Mouse (Mus musculus): ENCODE results near the gene Foxm1. TPM values are rescaled to one million over a fixed set of nuclear protein-coding genes. Genes with fewer than 3 reads are reported as not detected.

The Foxm1 gene
- total RNA-seq (2015; ENCODE audit: low replicate concordance), result 17.7 and 25.9 TPM in 2 replicates
- 14.1 and 29.7 TPM in 2 replicates for total RNA-seq (2017; ENCODE audit: low replicate concordance)

GRCm38 (mm10) chr6:128362381-128363006, at the start of gene Foxm1, which contains the start of gene Rhno1:
Gene Foxm1, plus strand, starts transcription at chr6:128362967.
Gene Rhno1, minus strand, starts transcription at chr6:128362911.
- peak; percentile 81 for ATAC-seq (replicated peaks; ENCODE audit: low FRiP score, poor library complexity, severe bottlenecking)

GRCm38 (mm10) chr6:128314796-128315195, 48.0 kb upstream of the Foxm1 start:
- ATAC-seq (replicated peaks; ENCODE audit: low FRiP score, poor library complexity, severe bottlenecking), result no peak

- no peak for ATAC-seq (replicated peaks; ENCODE audit: low FRiP score, poor library complexity, severe bottlenecking)
Measured at GRCm38 (mm10) chr6:128315597-128315996, 47.2 kb upstream of the Foxm1 start.

GRCm38 (mm10) chr6:128318317-128318716, 44.5 kb upstream of the Foxm1 start:
- no peak; the same call in 1 of the 2 replicates for ATAC-seq (replicated peaks; ENCODE audit: low FRiP score, poor library complexity, severe bottlenecking)

- ATAC-seq (replicated peaks; ENCODE audit: low FRiP score, poor library complexity, severe bottlenecking), result no peak
Measured at GRCm38 (mm10) chr6:128334397-128335124, 28.2 kb upstream of the Foxm1 start.

GRCm38 (mm10) chr6:128337467-128337866, 25.3 kb upstream of the Foxm1 start:
- no peak for ATAC-seq (replicated peaks; ENCODE audit: low FRiP score, poor library complexity, severe bottlenecking)

- ATAC-seq (replicated peaks; ENCODE audit: low FRiP score, poor library complexity, severe bottlenecking), result no peak
Measured at GRCm38 (mm10) chr6:128338876-128339275, 23.9 kb upstream of the Foxm1 start.

- ATAC-seq (replicated peaks; ENCODE audit: low FRiP score, poor library complexity, severe bottlenecking), result no peak
Measured at GRCm38 (mm10) chr6:128341956-128342723, 20.6 kb upstream of the Foxm1 start.

- no peak for ATAC-seq (replicated peaks; ENCODE audit: low FRiP score, poor library complexity, severe bottlenecking)
Measured at GRCm38 (mm10) chr6:128345623-128346022, 17.1 kb upstream of the Foxm1 start.

GRCm38 (mm10) chr6:128346782-128347181, 16.0 kb upstream of the Foxm1 start:
- ATAC-seq (replicated peaks; ENCODE audit: low FRiP score, poor library complexity, severe bottlenecking), result no peak

GRCm38 (mm10) chr6:128349711-128350110, 13.1 kb upstream of the Foxm1 start:
- ATAC-seq (replicated peaks; ENCODE audit: low FRiP score, poor library complexity, severe bottlenecking), result no peak

- no peak for ATAC-seq (replicated peaks; ENCODE audit: low FRiP score, poor library complexity, severe bottlenecking)
Measured at GRCm38 (mm10) chr6:128354140-128354539, 8.6 kb upstream of the Foxm1 start.

GRCm38 (mm10) chr6:128355201-128355681, 7.5 kb upstream of the Foxm1 start:
- no peak for ATAC-seq (replicated peaks; ENCODE audit: low FRiP score, poor library complexity, severe bottlenecking)

GRCm38 (mm10) chr6:128355726-128356416, 6.9 kb upstream of the Foxm1 start, which contains the start of gene Tulp3:
Gene Tulp3, minus strand, starts transcription at chr6:128355851.
- ATAC-seq (replicated peaks; ENCODE audit: low FRiP score, poor library complexity, severe bottlenecking), result peak; percentile 99

GRCm38 (mm10) chr6:128358999-128359398, 3.8 kb upstream of the Foxm1 start:
- no peak for ATAC-seq (replicated peaks; ENCODE audit: low FRiP score, poor library complexity, severe bottlenecking)

- peak; percentile 31; the same call in 1 of the 2 replicates for ATAC-seq (replicated peaks; ENCODE audit: low FRiP score, poor library complexity, severe bottlenecking)
Measured at GRCm38 (mm10) chr6:128361901-128362300, 866 bp upstream of the Foxm1 start.

- ATAC-seq (replicated peaks; ENCODE audit: low FRiP score, poor library complexity, severe bottlenecking), result 0 out of 2 replicates have a peak, but pooled peaks have one; percentile 14
Measured at GRCm38 (mm10) chr6:128363007-128363825, 449 bp downstream of the Foxm1 start.

GRCm38 (mm10) chr6:128364721-128365120, 2.0 kb downstream of the Foxm1 start:
- ATAC-seq (replicated peaks; ENCODE audit: low FRiP score, poor library complexity, severe bottlenecking), result no peak

- ATAC-seq (replicated peaks; ENCODE audit: low FRiP score, poor library complexity, severe bottlenecking), result no peak
Measured at GRCm38 (mm10) chr6:128366466-128366865, 3.7 kb downstream of the Foxm1 start.

Measured in erythroblast, adult 5-6 weeks (primary cell).